Mouse (Mus musculus) MEL (cell line): ENCODE measurements at regions not wholly inside any gene's neighbourhood (a gene's known extent, or its start where the extent isn't known, plus 50 kb on each side); places are given as distances from the start of the nearest gene placed in this dataset.

Source experiments
- CHD1 ChIP-seq: IDR thresholded peaks from 2 replicates; pipeline ENCODE4 v1.6.1; 2012; ENCODE audit warnings: low read depth, mild to moderate bottlenecking, inconsistent platforms, low read length, improper control_type of control experiment
- CTCF ChIP-seq, 3 experiments: IDR thresholded peaks in 2 of 3; conservative IDR thresholded peaks in 1 of 3; 2 replicates each; pipeline ENCODE4 v1.5.1; 2011 to 2012; ENCODE audit warnings: low read length in 3 of 3, low read depth in 2 of 3, mild to moderate bottlenecking in 2 of 3, improper control_type of control experiment in 1 of 3, inconsistent platforms in 1 of 3, mixed read lengths in 1 of 3, moderate library complexity in 1 of 3; ENCODE audit not compliant: control insufficient read depth in 1 of 3, insufficient read depth in 1 of 3, poor library complexity in 1 of 3, severe bottlenecking in 1 of 3
- E2F4 ChIP-seq: IDR thresholded peaks from 2 replicates; pipeline ENCODE4 v1.6.1; 2011; ENCODE audit warnings: low read depth, low read length, improper control_type of control experiment, borderline replicate concordance
- ELF1 ChIP-seq: IDR thresholded peaks from 2 replicates; pipeline ENCODE4 v1.6.1; 2014; ENCODE audit warnings: low read depth, mild to moderate bottlenecking, inconsistent platforms, low read length, improper control_type of control experiment, moderate library complexity
- EP300 ChIP-seq, 2 experiments: IDR thresholded peaks; 2 replicates each; pipeline ENCODE4 v1.6.1; 2011; ENCODE audit warnings: improper control_type of control experiment in 2 of 2, low read length in 2 of 2, low read depth in 1 of 2, mild to moderate bottlenecking in 1 of 2
- KAT2A ChIP-seq: conservative IDR thresholded peaks from 2 replicates; pipeline ENCODE4 v1.6.1; 2012; ENCODE audit warnings: low read depth, low read length, improper control_type of control experiment, inconsistent platforms
- POLR2A ChIP-seq, 2 experiments: IDR thresholded peaks; 2 replicates each; pipeline ENCODE4 v1.6.1; 2011 to 2012; ENCODE audit warnings: low read length in 2 of 2, mild to moderate bottlenecking in 2 of 2, control low read depth in 1 of 2, improper control_type of control experiment in 1 of 2, low read depth in 1 of 2, moderate library complexity in 1 of 2; ENCODE audit not compliant: control insufficient read depth in 1 of 2, insufficient read depth in 1 of 2, poor library complexity in 1 of 2
- RCOR1 ChIP-seq: IDR thresholded peaks from 2 replicates; pipeline ENCODE4 v1.6.1; 2012; ENCODE audit warnings: low read depth, mild to moderate bottlenecking, inconsistent platforms, low read length, improper control_type of control experiment
- TCF12 ChIP-seq: IDR thresholded peaks from 2 replicates; pipeline ENCODE4 v1.6.1; 2014; ENCODE audit warnings: low read depth, mild to moderate bottlenecking, inconsistent platforms, low read length, improper control_type of control experiment, moderate library complexity
- USF1 ChIP-seq: IDR thresholded peaks from 2 replicates; pipeline ENCODE4 v1.6.1; 2014; ENCODE audit warnings: low read depth, mild to moderate bottlenecking, inconsistent platforms, low read length, improper control_type of control experiment, moderate library complexity
- ZC3H11A ChIP-seq: IDR thresholded peaks from 2 replicates; pipeline ENCODE4 v1.6.1; 2012; ENCODE audit warnings: low read depth, mild to moderate bottlenecking, inconsistent platforms, low read length, improper control_type of control experiment
- ZMIZ1 ChIP-seq: IDR thresholded peaks from 2 replicates; pipeline ENCODE4 v1.6.1; 2012; ENCODE audit warnings: low read depth, mild to moderate bottlenecking, inconsistent platforms, low read length, improper control_type of control experiment, moderate library complexity

GRCm38 (mm10) chr14:114349345-114349744 is 742.7 kb upstream of the Gpc5 start:
- TF ChIP-seq TCF12 (no peak), CTCF (IDR thresholded peaks at IDR 0.05 in 2 of 3, conservative IDR thresholded peaks at IDR 0.05 in 1 of 3; ENCODE audit: control insufficient read depth in 1 of 3, insufficient read depth in 1 of 3, low read depth in 2 of 3, low read length in 3 of 3, poor library complexity in 1 of 3, severe bottlenecking in 1 of 3) (no peak), ZC3H11A (no peak), E2F4 (no peak), EP300 (IDR thresholded peaks at IDR 0.05; ENCODE audit: low read depth in 1 of 2, low read length in 2 of 2) (no peak), ZMIZ1 (no peak), CHD1 (no peak), RCOR1 (no peak), POLR2A (IDR thresholded peaks at IDR 0.05; ENCODE audit: control insufficient read depth in 1 of 2, insufficient read depth in 1 of 2, low read depth in 1 of 2, low read length in 2 of 2, poor library complexity in 1 of 2) (no peak), USF1 (no peak), ELF1 (no peak), KAT2A (no peak)
